Mouse (Mus musculus) brain, embryonic 14.5 days (tissue): ENCODE data around the gene Gm15557.

ENCODE experiments used
- CTCF ChIP-seq: fragments of 200-500 bp; IDR thresholded peaks from 2 replicates; pipeline ENCODE4 v1.5.1; 2012; ENCODE audit warnings: inconsistent platforms, mild to moderate bottlenecking, moderate library complexity, borderline replicate concordance; ENCODE audit not compliant: insufficient read depth, insufficient read length; ENCODE audit errors: extremely low read depth
- POLR2A ChIP-seq: fragments of 200-500 bp; IDR thresholded peaks from 2 replicates; pipeline ENCODE4 v1.6.1; 2012; ENCODE audit warnings: mild to moderate bottlenecking, inconsistent platforms, borderline replicate concordance; ENCODE audit not compliant: poor library complexity, insufficient read depth, insufficient read length, severe bottlenecking; ENCODE audit errors: extremely low read depth

DNA sequence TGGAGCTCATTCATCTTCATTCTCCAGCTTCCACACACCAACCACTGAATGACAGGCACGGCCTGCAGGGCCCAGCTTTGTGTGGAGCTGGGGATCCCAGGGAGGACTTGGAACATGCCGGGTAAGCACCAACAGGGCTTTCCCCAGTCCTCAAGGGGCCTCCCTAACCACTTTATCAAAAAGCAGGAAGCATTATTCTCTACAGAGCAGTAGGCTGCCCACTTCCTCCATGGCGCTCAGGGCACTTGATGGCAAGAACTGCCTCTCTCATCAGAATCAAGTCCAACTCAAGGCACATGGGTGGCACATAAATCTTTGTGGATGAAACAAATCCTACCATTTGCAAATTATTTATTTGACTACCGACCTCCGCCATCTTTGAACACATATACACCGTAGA lies 25.8 kb upstream of the Gm15557 start:
- TF ChIP-seq CTCF (no peak), POLR2A (no peak)
